Mouse (Mus musculus) megakaryocyte, embryonic 14.5 days (primary cell): Measurements from ENCODE around the gene Chmp2a. TPM values are rescaled to one million over a fixed set of nuclear protein-coding genes. Genes with fewer than 3 reads are reported as not detected.

Source experiments
- H3K27me3 ChIP-seq: replicated peaks from 2 replicates; pipeline ENCODE3; 2012; ENCODE audit warnings: inconsistent platforms
- H3K36me3 ChIP-seq: replicated peaks from 2 replicates; pipeline ENCODE3; 2012; ENCODE audit warnings: low read length, inconsistent platforms, mixed read lengths
- H3K4me1 ChIP-seq: 2 replicates; pipeline ENCODE4 v1.6.1; 2012; ENCODE audit warnings: inconsistent platforms
- H3K4me3 ChIP-seq: replicated peaks from 2 replicates; pipeline ENCODE3; 2012; ENCODE audit warnings: moderate library complexity, mild to moderate bottlenecking, inconsistent platforms
- H3K9me3 ChIP-seq: 2 replicates; pipeline ENCODE4 v1.6.1; 2012; ENCODE audit warnings: inconsistent platforms
- FLI1 ChIP-seq: IDR thresholded peaks from 2 replicates; pipeline ENCODE4 v1.6.1; 2012; ENCODE audit warnings: low read length, inconsistent platforms, mixed read lengths
- GATA1 ChIP-seq: IDR thresholded peaks from 3 replicates; pipeline ENCODE4 v1.6.1; 2012; ENCODE audit warnings: mixed read lengths, low read length, inconsistent platforms, borderline replicate concordance
- polyA plus RNA-seq: library from polyadenylated mRNA; stranded (reverse); fragments of >175 nt; gene quantifications from 2 replicates; pipeline ENCODE4 v1.2.3, GENCODE M21; 2012; ENCODE audit warnings: low replicate concordance; ENCODE audit not compliant: insufficient read depth

Chmp2a gene
- polyA plus RNA-seq, 1 experiment, result 592 TPM

DNA sequence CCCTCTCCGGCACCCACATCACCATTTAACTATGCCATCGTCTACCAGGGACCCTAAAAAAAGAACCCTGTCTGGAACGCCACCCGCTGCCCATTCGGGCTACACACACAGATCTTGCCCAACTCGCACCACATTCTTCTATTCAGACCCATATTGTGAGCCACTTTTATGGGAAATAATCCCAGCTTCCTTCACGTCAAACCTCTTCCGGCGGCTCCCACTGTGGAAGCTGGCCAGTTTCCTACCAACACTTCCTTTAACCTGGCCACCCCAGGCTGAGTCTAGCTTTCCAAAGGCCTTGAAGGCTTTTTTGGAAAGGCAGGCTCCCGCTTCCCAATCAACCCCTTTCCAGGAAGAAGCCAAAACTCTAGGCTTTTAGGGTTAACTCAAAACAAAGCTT, 28.1 kb downstream of the Chmp2a start:
- Histone ChIP-seq H3K4me3 (no peak overlapping the region), H3K9me3 (no peaks in the 10 kb centered on the region), H3K36me3 (peaks cover 44% of the 10 kb centered on the region), H3K4me1 (peaks cover 42% of the 10 kb centered on the region), H3K27me3 (no peaks in the 10 kb centered on the region)
- TF ChIP-seq GATA1, result no peak

DNA sequence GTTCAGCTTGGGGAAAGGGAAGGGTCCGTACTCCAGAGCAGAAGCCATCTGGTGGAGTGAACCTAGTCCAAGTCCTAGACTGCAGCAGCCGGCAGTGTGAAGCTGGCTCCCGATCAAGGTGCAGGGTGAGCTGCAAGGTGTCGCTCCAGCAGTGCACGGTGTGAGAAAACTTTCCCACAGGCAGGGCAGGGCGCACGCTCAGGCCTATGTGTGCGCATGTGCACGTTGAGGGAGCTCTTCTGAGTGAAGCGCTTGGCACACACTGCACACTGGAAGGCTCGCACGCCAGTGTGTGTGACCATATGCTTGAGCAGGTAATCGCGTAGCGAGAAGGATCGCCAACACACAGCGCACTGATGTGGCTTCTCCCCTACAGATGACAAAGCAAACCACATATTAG, 28.6 kb downstream of the Chmp2a start:
- peaks cover 44% of the 10 kb centered on the region for H3K36me3 ChIP-seq
- no peaks in the 10 kb centered on the region for H3K27me3 ChIP-seq

DNA sequence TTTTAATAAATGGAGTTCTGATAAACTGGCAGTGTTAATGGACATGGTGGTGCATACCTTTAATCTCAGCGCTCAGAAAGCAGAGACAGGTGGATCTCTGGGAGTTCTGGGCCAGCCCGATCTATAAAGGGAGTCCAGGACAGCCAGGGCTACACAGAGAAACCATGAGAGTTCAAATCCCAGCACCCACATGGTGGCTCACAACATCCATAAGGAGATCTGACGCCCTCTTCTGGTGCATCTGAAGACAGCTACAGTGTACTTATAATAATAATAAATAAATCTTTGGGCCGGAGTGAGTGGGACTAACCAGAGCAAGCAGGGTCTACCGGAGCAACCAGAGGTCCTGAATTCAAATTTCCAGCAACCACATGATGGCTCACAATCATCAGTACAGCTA, 31.2 kb downstream of the Chmp2a start:
- Histone ChIP-seq H3K27me3 (no peaks in the 10 kb centered on the region), H3K4me1 (peaks cover 21% of the 10 kb centered on the region), H3K36me3 (peaks cover 44% of the 10 kb centered on the region), H3K4me3 (no peak overlapping the region), H3K9me3 (no peaks in the 10 kb centered on the region)
- TF ChIP-seq GATA1 (no peak), FLI1 (no peak)

More for the DNA sequence above, 28.6 kb downstream of the Chmp2a start:
- H3K4me3 ChIP-seq, result peak overlapping the region; percentile 50
- H3K4me1 ChIP-seq, result peaks cover 42% of the 10 kb centered on the region
- TF ChIP-seq FLI1, result no peak
- no peaks in the 10 kb centered on the region for H3K9me3 ChIP-seq

DNA sequence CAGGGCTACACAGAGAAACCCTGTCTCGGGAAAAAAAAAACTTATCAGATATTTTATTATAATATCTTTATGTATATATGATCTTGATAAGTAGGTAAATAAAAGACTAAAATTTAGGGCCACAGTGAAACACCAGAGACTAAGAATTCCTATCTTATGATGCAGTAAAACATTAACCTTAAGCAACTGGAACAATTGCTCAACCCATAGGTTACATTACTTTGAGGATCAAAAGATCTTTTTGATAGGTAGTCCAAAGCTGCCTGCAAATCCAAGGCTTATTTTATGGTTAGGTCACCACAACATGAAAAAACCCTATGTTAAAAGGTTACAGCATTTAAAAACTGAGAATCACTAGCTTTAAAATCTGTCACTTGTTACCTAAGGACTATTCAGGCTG, 33.0 kb downstream of the Chmp2a start:
- no peaks in the 10 kb centered on the region for H3K9me3 ChIP-seq
- H3K36me3 ChIP-seq, result peaks cover 26% of the 10 kb centered on the region
- no peak overlapping the region for H3K4me3 ChIP-seq
- TF ChIP-seq GATA1, result no peak
- TF ChIP-seq FLI1, result no peak
- H3K4me1 ChIP-seq, result peaks cover 7% of the 10 kb centered on the region
- peaks cover 7% of the 10 kb centered on the region for H3K27me3 ChIP-seq

DNA sequence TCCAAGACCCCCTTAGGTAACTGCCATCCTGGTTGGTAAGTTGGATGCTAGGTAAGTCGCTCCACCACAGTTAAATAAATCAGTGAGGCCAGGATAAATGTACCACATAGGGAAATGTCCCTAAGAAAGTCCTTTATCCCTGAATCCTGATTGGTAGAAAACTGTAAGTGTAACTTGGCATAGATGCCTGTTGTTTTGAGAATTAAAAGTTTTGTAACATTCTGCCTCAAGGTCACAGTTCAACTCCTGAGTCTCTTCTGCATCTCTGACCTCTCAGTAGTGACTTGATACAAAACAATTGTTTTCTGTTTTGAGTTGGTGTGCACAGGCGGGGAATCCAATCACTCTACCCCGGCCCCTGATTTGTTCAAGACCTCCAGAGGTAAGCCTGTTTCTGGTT, 35.8 kb downstream of the Chmp2a start, which contains the start of gene Trim28:
TSS of gene Trim28 (plus strand) at position 264 of the 400 bp plus-strand sequence.
- TF ChIP-seq GATA1 (no peak), FLI1 (no peak)
- Histone ChIP-seq H3K36me3 (peaks cover 1% of the 10 kb centered on the region), H3K4me3 (no peak within 1 kb of the TSS), H3K27me3 (peaks cover 10% of the 10 kb centered on the region), H3K4me1 (no peaks in the 10 kb centered on the region), H3K9me3 (no peaks in the 10 kb centered on the region)

DNA sequence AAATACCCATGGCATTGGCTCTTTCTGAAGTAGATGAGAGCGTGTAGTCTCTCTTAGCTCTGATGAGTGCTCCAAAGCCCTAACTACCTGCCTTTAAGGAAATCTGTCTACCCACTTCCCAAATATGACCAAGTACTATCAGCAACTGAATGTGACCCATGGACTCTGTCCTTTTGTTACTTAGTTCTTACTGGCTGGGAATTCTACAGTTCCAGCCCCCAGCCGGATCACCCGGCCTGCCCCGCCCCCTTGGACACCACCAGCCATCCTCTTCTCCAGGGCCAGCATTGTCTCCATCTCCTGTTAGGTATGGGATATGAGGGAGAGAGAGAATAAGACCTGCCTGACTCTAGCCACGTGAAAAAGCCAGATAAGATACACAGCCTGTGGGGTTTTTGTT, 36.6 kb downstream of the Chmp2a start, which contains the start of gene Slc27a5:
TSS of gene Slc27a5 (minus strand) at position 140 of the 400 bp plus-strand sequence.
- Histone ChIP-seq H3K4me3 (no peak within 1 kb of the TSS), H3K4me1 (no peaks in the 10 kb centered on the region), H3K9me3 (no peaks in the 10 kb centered on the region), H3K27me3 (peaks cover 10% of the 10 kb centered on the region), H3K36me3 (no peaks in the 10 kb centered on the region)
- no peak for TF ChIP-seq FLI1

DNA sequence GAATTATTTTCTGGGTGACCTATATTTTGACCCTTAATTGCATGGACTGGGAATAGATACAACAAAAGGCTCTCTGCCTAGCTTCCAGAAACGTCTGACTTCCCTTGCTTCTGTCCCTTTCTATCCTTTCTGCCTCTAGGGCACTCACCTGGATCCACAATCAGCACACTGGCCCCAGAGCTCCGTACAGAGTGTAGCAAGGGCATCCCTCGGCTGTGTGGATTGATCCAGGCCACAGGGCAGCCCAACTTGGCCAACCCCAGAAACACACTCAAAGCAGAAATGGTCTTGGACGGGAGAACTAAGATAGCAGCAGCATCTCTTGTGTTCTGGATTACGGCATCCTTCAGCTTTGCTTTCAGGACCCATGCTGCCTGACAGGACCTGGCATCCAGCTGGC, 37.4 kb downstream of the Chmp2a start:
- no peak for TF ChIP-seq FLI1
- TF ChIP-seq GATA1, result no peak
- Histone ChIP-seq H3K4me3 (no peak overlapping the region), H3K36me3 (no peaks in the 10 kb centered on the region), H3K27me3 (peaks cover 10% of the 10 kb centered on the region), H3K9me3 (no peaks in the 10 kb centered on the region), H3K4me1 (no peaks in the 10 kb centered on the region)

DNA sequence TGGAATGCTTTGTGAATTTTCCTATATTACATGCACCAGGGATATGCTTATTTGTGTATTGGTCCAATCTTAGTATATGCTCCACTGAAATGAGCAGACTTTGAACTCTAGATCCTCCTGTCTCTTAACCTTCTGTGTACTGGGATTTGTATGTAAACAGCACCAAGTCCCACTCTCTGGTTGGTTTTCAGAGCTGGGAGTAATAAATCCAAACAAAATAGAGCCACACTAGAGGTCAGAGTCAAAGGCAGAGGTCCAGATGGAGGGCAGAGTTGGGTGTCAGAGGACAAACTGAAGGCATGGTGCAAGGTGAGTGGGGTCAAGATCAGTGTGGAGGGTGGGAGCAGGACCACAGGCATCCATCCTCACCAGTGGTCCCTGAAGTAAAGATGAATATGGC, 38.7 kb downstream of the Chmp2a start:
- Histone ChIP-seq H3K4me3 (no peak overlapping the region), H3K27me3 (peaks cover 13% of the 10 kb centered on the region), H3K36me3 (no peaks in the 10 kb centered on the region), H3K4me1 (no peaks in the 10 kb centered on the region), H3K9me3 (no peaks in the 10 kb centered on the region)
- TF ChIP-seq FLI1 (no peak), GATA1 (no peak)

DNA sequence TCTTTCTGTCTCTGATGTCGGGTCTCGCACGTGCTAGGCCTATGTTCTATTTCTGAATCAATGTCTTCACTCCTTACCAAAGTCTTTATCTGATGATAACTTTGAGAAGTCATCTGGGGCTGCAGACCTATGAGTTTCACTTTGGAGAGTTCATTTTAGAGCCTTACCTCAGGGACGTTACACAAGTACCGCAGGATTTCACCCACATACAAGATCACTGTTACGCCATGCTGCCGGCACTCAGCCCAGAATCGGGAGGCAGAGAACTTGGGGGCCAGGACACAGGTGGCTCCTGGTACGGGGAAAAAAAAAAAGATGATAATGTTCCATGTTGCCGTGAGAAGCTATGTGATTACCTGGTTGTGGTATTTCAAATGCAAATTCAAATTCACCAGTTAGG, 41.5 kb downstream of the Chmp2a start:
- Histone ChIP-seq H3K4me3 (no peak overlapping the region), H3K9me3 (no peaks in the 10 kb centered on the region), H3K36me3 (no peaks in the 10 kb centered on the region), H3K4me1 (no peaks in the 10 kb centered on the region; the same call in 1 of the 2 replicates), H3K27me3 (peaks cover 16% of the 10 kb centered on the region)
- TF ChIP-seq FLI1 (no peak), GATA1 (no peak)

DNA sequence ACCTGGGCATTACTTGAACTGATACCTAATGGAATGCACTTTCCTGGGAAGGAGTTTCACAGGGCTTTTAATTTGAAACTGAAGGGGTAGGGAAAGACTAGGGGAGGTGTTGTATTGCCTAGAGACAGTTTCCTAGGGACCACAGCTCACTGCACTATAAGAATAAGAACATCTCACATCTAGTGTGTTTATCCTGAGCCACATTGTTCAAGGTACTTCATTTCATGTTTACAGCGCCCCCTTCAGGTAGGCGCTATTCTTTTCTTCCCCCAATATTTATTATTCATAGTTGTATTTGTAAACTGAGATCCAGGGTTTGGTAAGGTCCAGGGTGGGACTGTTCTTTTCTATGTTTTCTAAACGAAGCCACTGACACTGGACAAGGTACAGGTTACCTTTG, 42.4 kb downstream of the Chmp2a start:
- H3K9me3 ChIP-seq, result no peaks in the 10 kb centered on the region
- no peaks in the 10 kb centered on the region for H3K36me3 ChIP-seq
- H3K4me3 ChIP-seq, result no peak overlapping the region
- H3K4me1 ChIP-seq, result peaks cover 9% of the 10 kb centered on the region
- TF ChIP-seq FLI1 (no peak), GATA1 (no peak)
- H3K27me3 ChIP-seq, result peaks cover 9% of the 10 kb centered on the region
